Mouse (Mus musculus) cerebral cortex, adult 2 months (tissue): ENCODE measurements around the gene Ncoa3.

Experiments
- WGBS: fragments of 180-500 bp; shearing (Covaris S2); methylation state at CpG from one replicate; pipeline ENCODE4 v1.1.7; 2018; 5-methylcytosine and 5-hydroxymethylcytosine counted together

Ncoa3 gene

GRCm38 (mm10) chr2:165992270-165993172 lies at the start of gene Ncoa3:
Gene Ncoa3, plus strand, starts transcription at chr2:165992636.
- WGBS: 2% methylated on average over 97 of the region's 103 CpGs

GRCm38 (mm10) chr2:165943113-165943512 lies 49.3 kb upstream of the Ncoa3 start:
- WGBS: 98% methylated on average over 2 of the region's 2 CpGs

- 71% methylated on average over 11 of the region's 11 CpGs for WGBS
Observed at GRCm38 (mm10) chr2:165944576-165945351, 47.7 kb upstream of the Ncoa3 start.

GRCm38 (mm10) chr2:165946046-165946564 lies 46.3 kb upstream of the Ncoa3 start:
- WGBS: 83% methylated on average over 1 of the region's 1 CpGs

GRCm38 (mm10) chr2:165948007-165948406 lies 44.4 kb upstream of the Ncoa3 start:
- WGBS: 48% methylated on average over 1 of the region's 1 CpGs

GRCm38 (mm10) chr2:165948785-165949184 lies 43.7 kb upstream of the Ncoa3 start:
- WGBS: 69% methylated on average over 1 of the region's 1 CpGs

GRCm38 (mm10) chr2:165949719-165950118 lies 42.7 kb upstream of the Ncoa3 start:
- WGBS: 67% methylated on average over 3 of the region's 3 CpGs

GRCm38 (mm10) chr2:165951432-165952068 lies 40.9 kb upstream of the Ncoa3 start:
- 61% methylated on average over 12 of the region's 12 CpGs for WGBS

- WGBS: 75% methylated on average over 20 of the region's 20 CpGs
Observed at GRCm38 (mm10) chr2:165954872-165955271, 37.6 kb upstream of the Ncoa3 start.

- 87% methylated on average over 8 of the region's 8 CpGs for WGBS
Observed at GRCm38 (mm10) chr2:165955386-165955785, 37.0 kb upstream of the Ncoa3 start.

- 81% methylated on average over 7 of the region's 7 CpGs for WGBS
Observed at GRCm38 (mm10) chr2:165956096-165956740, 36.2 kb upstream of the Ncoa3 start.

GRCm38 (mm10) chr2:165957257-165957828 lies 35.1 kb upstream of the Ncoa3 start:
- WGBS: 66% methylated on average over 9 of the region's 9 CpGs

GRCm38 (mm10) chr2:165958556-165958955 lies 33.9 kb upstream of the Ncoa3 start:
- 76% methylated on average over 6 of the region's 6 CpGs for WGBS

- WGBS: 90% methylated on average over 3 of the region's 3 CpGs
Observed at GRCm38 (mm10) chr2:165960695-165961094, 31.7 kb upstream of the Ncoa3 start.

GRCm38 (mm10) chr2:165962824-165963223 lies 29.6 kb upstream of the Ncoa3 start:
- 87% methylated on average over 5 of the region's 5 CpGs for WGBS

GRCm38 (mm10) chr2:165964121-165964520 lies 28.3 kb upstream of the Ncoa3 start:
- 54% methylated on average over 4 of the region's 4 CpGs for WGBS

- 93% methylated on average over 2 of the region's 2 CpGs for WGBS
Observed at GRCm38 (mm10) chr2:165967076-165967475, 25.4 kb upstream of the Ncoa3 start.

GRCm38 (mm10) chr2:165967823-165968555 lies 24.4 kb upstream of the Ncoa3 start:
- WGBS: 56% methylated on average over 6 of the region's 6 CpGs

GRCm38 (mm10) chr2:165968876-165969275 lies 23.6 kb upstream of the Ncoa3 start:
- 58% methylated on average over 3 of the region's 3 CpGs for WGBS

- WGBS: 75% methylated on average over 8 of the region's 8 CpGs
Observed at GRCm38 (mm10) chr2:165969391-165969790, 23.0 kb upstream of the Ncoa3 start.
